Mouse (Mus musculus): ENCODE measurements around the gene Gm3839. TPM values are rescaled to one million over a fixed set of nuclear protein-coding genes. Genes with fewer than 3 reads are reported as not detected.

The Gm3839 gene
- polyA plus RNA-seq (2017; shearing (Covaris generic)), result 3.2 TPM

DNA sequence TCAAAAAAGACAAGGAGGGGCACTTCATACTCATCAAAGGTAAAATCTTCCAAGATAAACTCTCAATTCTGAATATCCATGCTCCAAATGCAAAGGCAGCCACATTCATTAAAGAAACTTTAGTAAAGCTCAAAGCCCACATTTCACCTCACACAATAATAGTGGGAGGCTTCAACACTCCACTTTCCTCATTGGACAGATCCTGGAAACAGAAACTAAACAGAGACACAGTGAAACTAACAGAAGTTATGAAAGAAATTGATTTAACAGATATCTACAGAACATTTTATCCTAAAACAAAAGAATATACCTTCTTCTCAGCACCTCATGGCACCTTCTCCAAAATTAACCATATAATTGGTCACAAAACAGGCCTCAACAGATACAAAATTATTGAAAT lies at the start of gene Gm3839:
Gene Gm3839 (minus strand): TSS at position 101 of the 400 bp plus-strand sequence.

Other genes starting within 250 kb of the Gm3839 start
- 7.2 TPM for gene Fhit, start 194.7 kb downstream of the Gm3839 start, polyA plus RNA-seq (2017; shearing (Covaris generic))
- gene Ptprg, start 196.8 kb upstream of the Gm3839 start, polyA plus RNA-seq (2017; shearing (Covaris generic)), result 0.11 TPM

Data from effector memory CD4-positive, alpha-beta T cell, adult 5 months (primary cell).